Mouse (Mus musculus): Measurements from ENCODE around the gene Esrrb. TPM values are rescaled to one million over a fixed set of nuclear protein-coding genes. Genes with fewer than 3 reads are reported as not detected.
A peak's percentile ranks its signal among the peaks of the same experiment; 100 is the strongest.

Gene Esrrb
- total and polyA plus RNA-seq, 2 experiments from 2014 or later, result 0.48 to 0.86 TPM

GRCm38 (mm10) chr12:86374286-86374685, 13.4 kb downstream of the Esrrb start:
- Histone ChIP-seq H3K27me3 (ENCODE audit: insufficient read depth, low read length) (no peaks in the 10 kb centered on the region), H3K4me1 (ENCODE audit: insufficient read depth) (no peaks in the 10 kb centered on the region), H3K4me2 (ENCODE audit: low read depth) (no peak overlapping the region), H3K9ac (no peak overlapping the region), H3K27ac (ENCODE audit: low read depth, low read length) (no peak overlapping the region), H3K36me3 (ENCODE audit: insufficient read depth) (no peaks in the 10 kb centered on the region), H3K9me3 (ENCODE audit: low read length) (no peaks in the 10 kb centered on the region), H3K4me3 (ENCODE audit: low read depth, low read length) (no peak overlapping the region)
- ATAC-seq (no peak), DNase-seq (no peak)
- TF ChIP-seq CTCF (IDR thresholded peaks at IDR 0.05; ENCODE audit: low read depth), result no peak
- 80% methylated on average over 8 of the region's 8 CpGs for WGBS

DNA sequence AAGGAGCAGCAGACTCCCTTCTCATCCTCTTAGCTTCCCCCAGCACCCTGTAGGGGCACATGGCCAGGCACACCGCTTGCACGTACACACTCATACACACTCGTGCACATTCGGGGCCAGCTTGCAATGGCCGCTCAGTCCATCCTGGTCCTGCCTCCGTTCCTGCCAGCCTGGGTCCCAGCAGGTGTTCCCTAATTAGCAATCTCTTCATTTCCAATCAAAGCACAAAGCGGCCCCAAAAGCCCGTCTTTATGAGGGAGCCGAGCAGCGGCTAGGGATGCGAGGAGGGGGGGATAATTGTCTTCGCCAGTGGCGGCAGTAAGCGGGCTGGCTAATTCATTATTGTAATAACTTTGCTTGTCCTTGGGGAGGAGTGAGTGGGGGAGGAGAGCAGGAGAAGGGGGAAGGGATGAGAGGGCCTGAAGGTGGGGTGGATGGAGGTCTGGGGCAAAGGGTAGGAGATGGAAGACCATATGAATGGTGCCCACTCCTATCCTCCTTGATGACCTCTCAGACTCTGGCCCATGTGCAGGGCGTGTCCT, 18.8 kb downstream of the Esrrb start:
- Histone ChIP-seq H3K4me2 (ENCODE audit: low read depth) (peak overlapping the region; percentile 26; the same call in 1 of the 2 replicates), H3K9me3 (ENCODE audit: low read length) (no peaks in the 10 kb centered on the region), H3K27me3 (ENCODE audit: insufficient read depth, low read length) (no peaks in the 10 kb centered on the region), H3K36me3 (ENCODE audit: insufficient read depth) (no peaks in the 10 kb centered on the region), H3K4me3 (ENCODE audit: low read depth, low read length) (no peak overlapping the region), H3K9ac (no peak overlapping the region), H3K27ac (ENCODE audit: low read depth, low read length) (no peak overlapping the region), H3K4me1 (ENCODE audit: insufficient read depth) (no peaks in the 10 kb centered on the region)
- WGBS, result 8% methylated on average over 15 of the region's 15 CpGs
- DNase-seq, result peak; percentile 49
- ATAC-seq, result peak; percentile 60
- no peak for TF ChIP-seq CTCF (IDR thresholded peaks at IDR 0.05; ENCODE audit: low read depth)

- Histone ChIP-seq H3K9me3 (ENCODE audit: low read length) (no peaks in the 10 kb centered on the region), H3K27ac (ENCODE audit: low read depth, low read length) (no peak overlapping the region), H3K4me2 (ENCODE audit: low read depth) (no peak overlapping the region), H3K4me1 (ENCODE audit: insufficient read depth) (no peaks in the 10 kb centered on the region), H3K4me3 (ENCODE audit: low read depth, low read length) (no peak overlapping the region), H3K36me3 (ENCODE audit: insufficient read depth) (no peaks in the 10 kb centered on the region), H3K27me3 (ENCODE audit: insufficient read depth, low read length) (no peaks in the 10 kb centered on the region; the same call in 1 of the 2 replicates), H3K9ac (no peak overlapping the region)
- TF ChIP-seq CTCF (IDR thresholded peaks at IDR 0.05; ENCODE audit: low read depth), result no peak
- 2% methylated on average over 6 of the region's 6 CpGs for WGBS
- ATAC-seq (peak; percentile 23; the same call in 1 of the 2 replicates), DNase-seq (peak; percentile 28)
These were observed 22.9 kb downstream of the Esrrb start for GRCm38 (mm10) chr12:86383803-86384202.

- no peak overlapping the region for H3K27ac ChIP-seq (ENCODE audit: low read depth, low read length)
- H3K36me3 ChIP-seq (ENCODE audit: insufficient read depth), result no peaks in the 10 kb centered on the region
- H3K4me3 ChIP-seq (ENCODE audit: low read depth, low read length), result no peak overlapping the region
- no peaks in the 10 kb centered on the region for H3K4me1 ChIP-seq (ENCODE audit: insufficient read depth)
- DNase-seq (no peak), ATAC-seq (no peak)
- H3K9me3 ChIP-seq (ENCODE audit: low read length), result no peaks in the 10 kb centered on the region
- H3K4me2 ChIP-seq (ENCODE audit: low read depth), result no peak overlapping the region
- WGBS, result 35% methylated on average over 10 of the region's 10 CpGs
- no peaks in the 10 kb centered on the region; the same call in 1 of the 2 replicates for H3K27me3 ChIP-seq (ENCODE audit: insufficient read depth, low read length)
- H3K9ac ChIP-seq, result no peak overlapping the region
- TF ChIP-seq CTCF (IDR thresholded peaks at IDR 0.05; ENCODE audit: low read depth), result no peak
These were observed 26.9 kb downstream of the Esrrb start for GRCm38 (mm10) chr12:86387671-86388270.

DNA sequence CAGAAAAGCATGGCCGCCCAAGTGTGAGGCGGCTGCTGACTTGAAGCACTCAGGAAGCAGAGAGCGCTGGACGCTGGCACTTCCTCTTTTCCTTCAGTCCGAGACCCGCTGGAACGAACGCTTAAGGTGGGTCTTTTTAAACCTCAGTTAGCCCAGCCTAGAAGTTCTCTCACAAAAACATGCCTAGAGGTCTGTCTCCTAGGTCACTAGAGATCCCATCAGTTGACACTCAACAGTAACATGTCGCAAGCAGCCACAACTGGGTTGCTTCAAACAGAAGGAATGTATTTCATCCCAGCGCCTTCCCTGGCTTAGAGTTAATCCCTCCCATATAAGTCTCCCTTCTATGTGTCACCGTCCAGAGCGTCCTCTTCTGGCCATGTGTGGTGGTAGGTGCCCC, 33.9 kb downstream of the Esrrb start:
- H3K9ac ChIP-seq, result no peak overlapping the region
- no peaks in the 10 kb centered on the region for H3K4me1 ChIP-seq (ENCODE audit: insufficient read depth)
- no peaks in the 10 kb centered on the region for H3K36me3 ChIP-seq (ENCODE audit: insufficient read depth)
- no peak for TF ChIP-seq CTCF (IDR thresholded peaks at IDR 0.05; ENCODE audit: low read depth)
- H3K27ac ChIP-seq (ENCODE audit: low read depth, low read length), result no peak overlapping the region
- ATAC-seq, result no peak
- no peak overlapping the region for H3K4me3 ChIP-seq (ENCODE audit: low read depth, low read length)
- no peaks in the 10 kb centered on the region for H3K9me3 ChIP-seq (ENCODE audit: low read length)
- no peaks in the 10 kb centered on the region for H3K27me3 ChIP-seq (ENCODE audit: insufficient read depth, low read length)
- no peak for DNase-seq
- H3K4me2 ChIP-seq (ENCODE audit: low read depth), result no peak overlapping the region
- 92% methylated on average over 12 of the region's 12 CpGs for WGBS

GRCm38 (mm10) chr12:86395326-86395725, 34.4 kb downstream of the Esrrb start:
- H3K36me3 ChIP-seq (ENCODE audit: insufficient read depth), result no peaks in the 10 kb centered on the region
- DNase-seq (no peak), ATAC-seq (no peak)
- TF ChIP-seq CTCF (IDR thresholded peaks at IDR 0.05; ENCODE audit: low read depth), result no peak
- H3K27ac ChIP-seq (ENCODE audit: low read depth, low read length), result no peak overlapping the region
- H3K4me1 ChIP-seq (ENCODE audit: insufficient read depth), result no peaks in the 10 kb centered on the region
- H3K4me2 ChIP-seq (ENCODE audit: low read depth), result no peak overlapping the region
- no peaks in the 10 kb centered on the region for H3K27me3 ChIP-seq (ENCODE audit: insufficient read depth, low read length)
- no peak overlapping the region for H3K4me3 ChIP-seq (ENCODE audit: low read depth, low read length)
- WGBS, result 73% methylated on average over 7 of the region's 7 CpGs
- no peak overlapping the region for H3K9ac ChIP-seq
- H3K9me3 ChIP-seq (ENCODE audit: low read length), result no peaks in the 10 kb centered on the region

DNA sequence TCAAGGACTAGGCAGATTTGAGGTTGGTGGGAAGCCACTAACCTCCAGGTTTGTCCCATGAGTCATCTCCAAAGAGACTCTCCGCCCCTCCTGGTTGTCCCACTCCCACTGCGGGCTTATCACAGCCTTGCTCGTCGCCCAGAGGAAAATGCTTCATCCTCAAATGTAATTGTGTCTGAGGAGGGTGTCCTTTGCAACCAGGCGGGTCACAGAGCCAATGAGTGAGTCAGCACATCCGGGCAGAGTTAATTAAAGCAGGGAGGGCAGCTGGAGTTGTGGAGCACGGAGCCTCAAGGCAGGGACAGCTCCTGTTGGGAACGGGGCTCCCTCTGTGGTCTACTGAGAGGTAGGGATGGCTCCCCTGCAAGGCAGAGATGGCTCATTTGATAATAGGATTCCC, 37.8 kb downstream of the Esrrb start:
- no peak for TF ChIP-seq CTCF (IDR thresholded peaks at IDR 0.05; ENCODE audit: low read depth)
- Histone ChIP-seq H3K9me3 (ENCODE audit: low read length) (no peaks in the 10 kb centered on the region), H3K27me3 (ENCODE audit: insufficient read depth, low read length) (no peaks in the 10 kb centered on the region), H3K4me3 (ENCODE audit: low read depth, low read length) (no peak overlapping the region), H3K4me1 (ENCODE audit: insufficient read depth) (no peaks in the 10 kb centered on the region), H3K4me2 (ENCODE audit: low read depth) (no peak overlapping the region), H3K36me3 (ENCODE audit: insufficient read depth) (no peaks in the 10 kb centered on the region), H3K27ac (ENCODE audit: low read depth, low read length) (no peak overlapping the region), H3K9ac (no peak overlapping the region)
- WGBS, result 24% methylated on average over 8 of the region's 8 CpGs
- ATAC-seq (no peak), DNase-seq (no peak)
